Mouse (Mus musculus) MN1 (cell line): Measurements from ENCODE around the gene Gfra1.
A peak's percentile ranks its signal among the peaks of the same experiment; 100 is the strongest.

Source experiments
- DNase-seq: peaks from one replicate; pipeline ENCODE4 v3.0.0-alpha.2; 2016; ENCODE audit warnings: low spot score

Gfra1 gene

GRCm38 (mm10) chr19:58251698-58252097 is 204.0 kb downstream of the Gfra1 start:
- no peak for DNase-seq

- no peak for DNase-seq
Measured at GRCm38 (mm10) chr19:58251095-58251494, 204.6 kb downstream of the Gfra1 start.

- no peak for DNase-seq
Measured at GRCm38 (mm10) chr19:58250237-58250636, 205.5 kb downstream of the Gfra1 start.

GRCm38 (mm10) chr19:58244148-58244547 is 211.6 kb downstream of the Gfra1 start:
- DNase-seq = peak; percentile 73

GRCm38 (mm10) chr19:58243604-58244003 is 212.1 kb downstream of the Gfra1 start:
- no peak for DNase-seq

GRCm38 (mm10) chr19:58238325-58238724 is 217.4 kb downstream of the Gfra1 start:
- DNase-seq = no peak

- DNase-seq = no peak
Measured at GRCm38 (mm10) chr19:58227725-58228124, 228.0 kb downstream of the Gfra1 start.

GRCm38 (mm10) chr19:58226882-58227281 is 228.8 kb downstream of the Gfra1 start:
- DNase-seq = peak; percentile 40

- peak; percentile 35 for DNase-seq
Measured at GRCm38 (mm10) chr19:58220061-58220831, 235.5 kb downstream of the Gfra1 start.

GRCm38 (mm10) chr19:58217591-58217990 is 238.1 kb downstream of the Gfra1 start:
- no peak for DNase-seq

GRCm38 (mm10) chr19:58206496-58207044 is 249.1 kb downstream of the Gfra1 start:
- DNase-seq = no peak

- DNase-seq = no peak
Measured at GRCm38 (mm10) chr19:58205470-58205869, 250.2 kb downstream of the Gfra1 start.

- no peak for DNase-seq
Measured at GRCm38 (mm10) chr19:58202627-58203026, 253.1 kb downstream of the Gfra1 start.

GRCm38 (mm10) chr19:58199679-58200078 is 256.0 kb downstream of the Gfra1 start:
- no peak for DNase-seq

- DNase-seq = no peak
Measured at GRCm38 (mm10) chr19:58193733-58194456, 261.8 kb downstream of the Gfra1 start.

GRCm38 (mm10) chr19:58190947-58191346 is 264.8 kb downstream of the Gfra1 start:
- DNase-seq = no peak

GRCm38 (mm10) chr19:58186558-58186957 is 269.2 kb downstream of the Gfra1 start:
- peak; percentile 36 for DNase-seq
